ENCODE assay signal across 12 mouse cellular contexts in genomic region chr3:116113443-116114241, GRCm38 (mm10). TPM values are rescaled to one million over a fixed set of nuclear protein-coding genes. Genes with fewer than 3 reads are reported as not detected.
DNase-seq lines count a peak whose midpoint lies in the region; ATAC-seq and TF ChIP-seq lines count a peak whose summit lies in the region.
"Had no signal": no experiment of that assay in that cellular context is flagged by ENCODE, and none has a peak within 500 bp of the region (broad histone marks: within the 10 kb centered on the region; RNA-seq: fewer than 3 reads in every experiment).

No protein-coding gene starts in this region.

- H3K9ac ChIP-seq in forebrain, embryonic 12.5 days, result 0 out of 2 replicates have a peak overlapping the region, but pooled peaks have one; percentile 4
- H3K9ac ChIP-seq in limb, embryonic 14.5 days (ENCODE audit: low read depth, low read length, severe bottlenecking), result no peak overlapping the region
- H3K9ac ChIP-seq: neural tube, embryonic 12.5 days had no signal

- peak; percentile 97 for DNase-seq in 3T3-L1 (ENCODE audit: low read depth, low spot score)
- peak; percentile 84 for DNase-seq in Muller cell, postnatal 12 days (ENCODE audit: inconsistent ontology term)
- DNase-seq in limb, embryonic 14.5 days (ENCODE audit: low spot score), result peak; percentile 77
- no peak for DNase-seq in cerebellum, postnatal 4 days (ENCODE audit: low spot score in 2 of 2)
- DNase-seq in T-cell, adult 2 months (ENCODE audit: low spot score), result no peak
- DNase-seq in left cerebral cortex, postnatal 10 days (ENCODE audit: extremely low spot score in 1 of 2, low spot score in 2 of 2), result no peak
- no peak for DNase-seq in spleen, postnatal 36 days (ENCODE audit: low spot score in 2 of 2)
- DNase-seq: cerebellum, postnatal 25 days; thymus, adult 18-20 months had no signal

- no peak for TF ChIP-seq POLR2A in limb, embryonic 14.5 days (IDR thresholded peaks at IDR 0.05; ENCODE audit: borderline replicate concordance, extremely low read depth, insufficient read depth, insufficient read length)

- H3K4me3 ChIP-seq in forebrain, embryonic 12.5 days (replicated peaks), result no peak overlapping the region
- no peak overlapping the region for H3K4me3 ChIP-seq in limb, embryonic 14.5 days (replicated peaks; ENCODE audit: low read length)
- H3K4me3 ChIP-seq: left cerebral cortex, adult 2 months; neural tube, embryonic 12.5 days had no signal

- WGBS in forebrain, embryonic 12.5 days, result 7% methylated on average over 7 of the region's 7 CpGs
- 9% methylated on average over 7 of the region's 7 CpGs for WGBS in limb, embryonic 14.5 days

- peak; percentile 76 for ATAC-seq in forebrain, embryonic 12.5 days (ENCODE audit: low FRiP score)
- peak; percentile 31; the same call in 1 of the 2 replicates for ATAC-seq in limb, embryonic 14.5 days (ENCODE audit: low FRiP score, low read depth)

- H3K36me3 ChIP-seq in forebrain, embryonic 12.5 days (replicated peaks), result no peaks in the 10 kb centered on the region
- H3K36me3 ChIP-seq in limb, embryonic 14.5 days (ENCODE audit: control insufficient read depth, insufficient read depth, low read length), result peaks cover 24% of the 10 kb centered on the region

- H3K27ac ChIP-seq in forebrain, embryonic 12.5 days, result peak overlapping the region; percentile 81
- H3K27ac ChIP-seq in limb, embryonic 14.5 days (replicated peaks; ENCODE audit: low read depth, low read length), result peak overlapping the region; percentile 34
- H3K27ac ChIP-seq: left cerebral cortex, adult 2 months; neural tube, embryonic 12.5 days had no signal

- no peaks in the 10 kb centered on the region for H3K27me3 ChIP-seq in forebrain, embryonic 12.5 days
- no peaks in the 10 kb centered on the region for H3K27me3 ChIP-seq in limb, embryonic 14.5 days (ENCODE audit: control insufficient read depth, insufficient read depth, low read length)
- H3K27me3 ChIP-seq: neural tube, embryonic 12.5 days had no signal

- intact Hi-C loops in left cerebral cortex, postnatal 10 days (cut with DNase I), result no loop called here

- peaks cover 22% of the 10 kb centered on the region for H3K4me1 ChIP-seq in forebrain, embryonic 12.5 days
- peaks cover 22% of the 10 kb centered on the region for H3K4me1 ChIP-seq in limb, embryonic 14.5 days (ENCODE audit: control insufficient read depth, insufficient read depth, low read length)

- peak overlapping the region; percentile 36 for H3K4me2 ChIP-seq in forebrain, embryonic 12.5 days
- peak overlapping the region; percentile 23; the same call in 1 of the 2 replicates for H3K4me2 ChIP-seq in limb, embryonic 14.5 days (replicated peaks; ENCODE audit: low read depth, low read length, severe bottlenecking)
- H3K4me2 ChIP-seq: neural tube, embryonic 12.5 days had no signal

- no peaks in the 10 kb centered on the region for H3K9me3 ChIP-seq in forebrain, embryonic 12.5 days
- H3K9me3 ChIP-seq in limb, embryonic 14.5 days (ENCODE audit: control insufficient read depth, low read length), result no peaks in the 10 kb centered on the region
- H3K9me3 ChIP-seq: neural tube, embryonic 12.5 days had no signal

RNA-seq across cellular contexts. Expression of gene Vcam1, which starts 15.8 kb away (rescaled TPM):
- polyA plus RNA-seq in forebrain, embryonic 12.5 days (2016; fragmentation: Nextera tagmentation; extraction: Ambion mirVana), result 37.2 and 38.3 TPM in 2 replicates
- 57.8 and 66.7 TPM in 2 replicates for polyA plus RNA-seq in limb, embryonic 14.5 days (2012; rRNA removed)
- polyA plus RNA-seq in limb, embryonic 14.5 days (2014; fragmentation: Nextera tagmentation; extraction: Ambion mirVana), result 162 and 190 TPM in 2 replicates
- 10 to 100 TPM; 37.6 to 39.3 TPM for total RNA-seq in left cerebral cortex, postnatal 10 days (2021)

Comparison
In these comparisons a context has a peak if more than half of its experiments do, and no peak if none do; other contexts are left out.
1. DNase-seq: peak in 3T3-L1 (single experiment), Muller cell, postnatal 12 days (single experiment) and limb, embryonic 14.5 days (single experiment); none in cerebellum, postnatal 4 days (0 of 2), T-cell, adult 2 months (single experiment), left cerebral cortex, postnatal 10 days (0 of 2) and spleen, postnatal 36 days (0 of 2).